Mouse (Mus musculus) frontal cortex, postnatal 36 days (tissue): ENCODE measurements around the gene Chrnb2.

Source experiments
- DNase-seq, 2 experiments: peaks; one replicate each; pipeline ENCODE4 v3.0.0; 2022; ENCODE audit warnings: low spot score in 2 of 2

The Chrnb2 gene

DNA sequence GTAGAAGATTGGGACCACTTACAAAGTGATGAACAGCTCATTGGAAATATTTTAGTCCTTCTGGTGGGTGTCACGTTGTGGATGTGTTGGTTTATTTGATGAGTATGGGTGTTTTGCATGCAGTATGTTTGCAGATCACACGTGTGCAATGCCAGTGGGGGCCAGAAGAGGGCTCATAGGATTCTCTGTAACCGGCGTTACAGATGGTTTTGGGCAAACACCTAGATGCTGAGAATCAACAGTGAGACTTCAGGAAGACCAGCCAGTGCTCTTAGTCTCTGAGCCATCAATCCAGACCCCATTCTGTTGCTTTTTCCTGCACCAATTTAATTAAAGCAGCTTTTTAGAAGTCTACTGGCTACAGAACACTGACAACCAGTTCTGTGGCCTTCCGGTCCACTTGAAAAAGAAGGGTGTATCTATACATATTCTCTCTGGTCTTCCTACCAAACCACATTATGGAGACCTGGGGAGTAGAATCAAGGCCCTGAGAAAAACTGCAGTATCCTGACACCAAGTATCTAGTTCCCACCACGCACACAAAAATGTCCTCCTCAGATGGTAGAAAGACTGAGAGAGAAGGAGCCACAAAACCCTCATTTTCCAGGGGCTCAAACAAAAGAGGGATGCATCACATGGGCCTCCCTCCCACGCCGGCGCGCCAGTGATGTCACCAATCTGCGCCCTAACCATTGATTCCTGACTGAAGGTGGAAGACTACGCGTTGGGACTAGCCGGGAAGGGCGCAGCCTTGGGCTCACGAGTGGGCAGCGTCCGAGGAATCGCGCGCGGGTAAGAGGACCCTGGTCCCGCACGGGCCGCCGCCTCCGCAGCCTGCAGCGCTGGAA, 49.8 kb downstream of the Chrnb2 start, which contains the start of gene Adar:
Gene Adar (plus strand): TSS at position 664 of the 848 bp plus-strand sequence.
- DNase-seq, result peak; percentile 94 to 97

DNA sequence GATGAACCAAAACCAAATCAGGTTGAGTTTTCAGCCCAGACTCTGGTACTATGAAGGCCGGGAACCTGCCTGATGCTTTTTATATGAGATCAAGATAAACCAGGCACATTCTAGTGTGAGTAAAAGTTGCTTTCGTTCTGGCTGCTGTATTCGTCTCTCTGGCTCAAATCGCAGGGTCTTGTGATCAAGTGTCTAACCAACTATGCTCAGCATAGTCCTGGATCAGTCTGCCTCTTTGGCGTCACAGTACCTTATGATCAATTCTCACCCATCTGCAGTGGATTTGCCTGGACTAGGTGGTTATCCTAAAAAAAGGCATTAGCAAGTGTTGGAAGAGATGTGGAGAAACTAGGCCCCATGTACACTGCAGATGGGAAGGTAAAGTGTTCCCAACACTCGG, 60.4 kb downstream of the Chrnb2 start:
- DNase-seq, result no peak

DNA sequence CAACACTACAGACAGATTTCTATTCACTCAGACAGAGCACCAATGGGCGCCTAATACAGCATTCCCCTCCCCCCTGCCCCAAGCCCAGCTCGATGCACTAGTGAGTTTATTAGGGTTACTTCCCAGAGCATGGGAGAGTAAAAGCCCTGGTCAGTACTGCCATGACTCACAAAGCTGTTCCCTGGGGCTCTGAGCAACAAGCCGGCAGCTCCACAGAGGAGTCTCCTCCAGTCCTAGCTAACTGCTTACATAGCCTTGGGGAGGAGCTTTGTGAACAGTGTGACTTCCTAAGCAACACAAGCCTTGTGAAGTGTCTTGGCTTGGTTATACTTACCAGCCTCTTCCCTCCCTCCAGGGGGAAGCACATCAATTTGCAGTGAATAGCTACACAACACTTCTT, 60.8 kb downstream of the Chrnb2 start:
- DNase-seq, result no peak

DNA sequence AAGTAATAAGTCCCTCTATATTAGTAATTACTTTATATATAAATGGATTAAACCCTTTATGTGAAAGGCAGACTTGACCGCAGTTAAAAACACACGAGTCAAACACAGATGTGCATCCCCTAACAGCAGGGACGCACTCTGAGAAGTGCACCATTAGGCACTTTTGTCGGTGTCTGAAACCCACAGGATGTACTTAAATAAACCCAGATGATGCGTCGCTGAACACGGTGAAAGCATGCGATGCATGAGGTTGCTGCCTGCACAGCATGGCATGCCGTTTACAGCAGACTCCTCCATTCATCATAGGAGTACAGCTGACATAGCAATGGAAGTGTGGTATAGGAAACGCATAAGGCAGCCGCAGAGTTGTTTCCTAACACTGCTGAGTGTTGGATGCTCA, 64.0 kb downstream of the Chrnb2 start:
- no peak for DNase-seq

DNA sequence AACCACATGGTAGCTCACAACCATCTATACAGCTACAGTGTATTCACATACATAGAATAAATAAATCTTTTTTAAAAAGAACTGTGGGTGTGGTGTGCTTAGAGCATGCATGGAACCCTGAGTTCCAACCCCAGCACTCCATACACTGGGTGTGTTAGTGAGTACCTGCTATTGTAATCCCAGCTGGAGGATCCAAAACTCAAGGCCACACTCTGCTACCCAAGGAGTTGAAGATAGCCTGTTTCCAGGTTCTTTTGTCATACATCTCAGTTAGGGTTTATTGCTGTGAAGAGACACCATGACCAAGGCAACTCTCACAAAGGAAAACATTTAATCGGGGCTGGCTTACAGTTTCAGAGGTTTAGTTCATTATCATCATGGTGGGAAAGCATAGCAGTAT, 65.5 kb downstream of the Chrnb2 start:
- DNase-seq, result no peak
